Mouse (Mus musculus): ENCODE results near the gene Mcur1. TPM values are rescaled to one million over a fixed set of nuclear protein-coding genes. Genes with fewer than 3 reads are reported as not detected.
A peak's percentile ranks its signal among the peaks of the same experiment; 100 is the strongest.

Mcur1 gene
- total RNA-seq, 2 experiments from 2014 or later = 36.5 to 38.1 TPM

DNA sequence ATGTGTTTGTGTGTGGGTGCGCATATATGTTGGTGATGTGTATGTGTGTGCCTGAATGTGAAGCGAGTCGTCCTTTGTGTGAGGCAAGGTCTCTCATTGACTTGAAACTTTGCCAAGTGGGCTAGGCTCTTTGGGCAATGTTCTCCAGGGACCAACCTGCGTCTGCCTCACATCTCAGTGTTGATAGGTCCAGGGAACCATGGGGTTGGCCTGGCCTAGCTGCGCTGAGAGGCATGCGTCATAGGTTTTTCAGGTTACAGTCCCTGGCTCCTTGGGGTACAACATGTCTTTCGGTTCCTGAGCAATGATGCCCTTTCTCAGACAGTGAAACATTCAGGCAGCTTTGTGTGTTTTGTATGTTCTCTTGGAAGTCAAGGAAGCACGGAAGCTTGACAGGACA lies 6.2 kb upstream of the Mcur1 start:
- DNase-seq (ENCODE audit: low spot score in 2 of 2) = no peak

DNA sequence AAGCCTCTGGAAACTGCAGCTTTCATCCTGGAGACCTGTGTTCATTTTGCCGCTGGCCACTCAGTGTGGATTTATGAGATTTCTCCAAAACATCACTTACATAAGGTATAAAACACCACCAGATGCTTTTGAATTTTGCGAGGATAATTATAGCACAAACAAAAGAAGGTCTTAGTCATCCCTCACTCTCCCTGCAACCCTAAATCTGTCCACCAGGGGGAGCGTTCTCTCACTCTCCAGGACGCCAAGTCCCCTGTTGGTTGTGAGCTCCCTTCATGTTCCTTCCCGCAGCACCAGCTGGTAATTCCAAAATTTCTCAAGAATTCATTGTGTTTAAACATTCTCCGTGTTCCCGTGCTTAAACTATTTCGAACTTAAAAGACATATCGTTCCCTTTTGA lies 5.4 kb upstream of the Mcur1 start:
- DNase-seq (ENCODE audit: low spot score in 2 of 2) = peak; percentile 30 to 51

DNA sequence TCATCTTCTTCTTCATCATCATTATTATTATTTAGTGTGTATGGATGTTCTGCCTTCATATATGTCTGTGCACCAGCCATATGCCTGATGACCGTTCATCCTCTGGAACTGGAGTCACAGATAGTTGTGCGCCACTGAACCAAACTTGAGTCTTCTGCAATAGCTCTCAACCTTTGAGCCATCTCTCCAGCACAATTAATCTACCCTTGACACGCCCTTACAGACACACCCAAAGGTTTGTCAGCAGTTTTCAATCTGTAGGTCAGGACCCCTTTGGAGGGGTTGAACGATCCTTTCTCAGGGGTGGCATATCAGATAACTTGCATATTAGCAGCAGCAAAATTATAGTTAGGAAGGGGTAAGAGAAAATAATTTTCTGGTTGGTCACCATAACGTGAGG lies 4.7 kb upstream of the Mcur1 start:
- no peak for DNase-seq (ENCODE audit: low spot score in 2 of 2)

DNA sequence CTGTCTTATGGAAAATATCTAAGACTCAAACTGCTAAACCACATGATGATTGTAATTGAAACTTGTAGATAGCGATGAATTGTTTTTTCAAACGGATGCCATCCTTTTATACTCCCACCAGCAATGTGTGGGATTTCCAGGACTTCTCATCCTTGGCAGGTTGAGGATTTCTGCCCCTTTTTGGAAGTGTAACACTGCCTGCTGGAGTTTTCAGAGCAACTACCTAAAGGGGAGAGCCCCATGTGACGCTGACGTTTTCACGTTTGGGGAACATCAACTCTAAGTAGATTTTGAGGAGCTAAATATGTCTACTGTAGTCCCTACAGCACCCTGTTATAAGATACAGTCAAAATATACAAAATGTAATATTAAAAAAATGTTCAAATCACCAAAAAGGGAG lies 2.7 kb upstream of the Mcur1 start:
- DNase-seq (ENCODE audit: low spot score in 2 of 2) = no peak

DNA sequence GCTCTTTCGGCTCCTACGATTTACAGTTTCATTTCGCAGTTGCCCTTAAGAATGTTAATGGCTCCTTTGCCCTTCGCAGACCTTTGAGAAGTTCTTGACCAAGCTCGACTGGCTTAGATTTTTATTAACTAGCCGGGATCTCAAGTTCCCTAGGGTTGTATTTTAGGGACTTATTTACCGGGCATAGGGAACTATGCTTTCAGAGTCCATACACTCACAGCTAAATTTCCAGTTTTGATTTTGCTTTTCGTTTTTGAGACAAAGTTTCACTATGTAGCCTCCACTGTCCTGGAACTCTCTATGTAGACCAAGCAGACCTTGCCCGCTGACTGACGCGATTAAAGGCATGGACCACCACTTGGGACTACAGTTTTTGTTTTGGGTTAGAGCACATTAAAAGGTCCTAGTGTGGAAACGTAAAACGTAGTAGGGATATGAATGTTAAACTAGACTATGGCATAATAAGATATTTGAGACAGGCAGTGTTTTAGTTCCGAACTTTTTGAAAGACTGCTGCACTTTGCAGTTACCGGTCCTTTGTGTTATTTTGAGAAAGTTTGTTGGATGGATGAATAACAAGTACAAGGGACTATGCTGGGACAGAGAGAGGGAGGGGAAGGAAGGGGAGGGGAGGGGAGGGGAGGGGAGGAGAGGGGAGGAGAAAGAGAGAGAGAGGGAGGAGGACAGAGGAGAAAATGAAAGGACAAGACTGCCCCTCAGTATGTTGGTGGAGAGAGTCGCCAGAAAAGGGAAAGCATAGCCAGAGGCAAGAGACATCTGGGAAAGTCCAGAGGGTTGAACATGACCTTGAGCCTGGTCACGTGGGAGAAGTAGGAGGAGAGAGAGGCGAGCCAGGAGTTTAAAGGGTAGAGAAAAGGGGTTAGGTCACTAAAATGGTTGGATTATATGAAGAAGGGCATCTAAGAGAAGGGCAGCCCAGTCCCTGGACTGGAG lies 744 bp upstream of the Mcur1 start:
- DNase-seq (ENCODE audit: low spot score in 2 of 2) = no peak

DNA sequence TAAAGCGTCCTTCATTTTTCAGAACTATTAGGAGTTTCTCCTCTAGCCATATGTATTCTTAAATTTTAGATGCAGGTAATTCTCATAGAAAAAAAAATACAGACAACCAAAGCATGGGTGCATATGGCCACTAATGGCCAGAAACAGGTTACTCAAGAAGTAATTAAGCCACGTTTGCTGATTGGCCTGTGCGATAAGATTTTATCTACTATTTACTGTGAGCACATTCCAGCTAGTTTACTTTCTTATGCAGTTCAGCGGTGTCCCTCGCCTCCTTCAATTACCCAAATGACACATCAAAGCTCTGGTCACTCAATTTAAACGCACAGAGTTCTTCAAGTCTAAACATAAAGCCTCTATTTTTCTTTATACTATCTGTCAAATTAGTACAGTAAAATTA lies 1.0 kb downstream of the Mcur1 start:
- DNase-seq (ENCODE audit: low spot score in 2 of 2) = no peak

DNA sequence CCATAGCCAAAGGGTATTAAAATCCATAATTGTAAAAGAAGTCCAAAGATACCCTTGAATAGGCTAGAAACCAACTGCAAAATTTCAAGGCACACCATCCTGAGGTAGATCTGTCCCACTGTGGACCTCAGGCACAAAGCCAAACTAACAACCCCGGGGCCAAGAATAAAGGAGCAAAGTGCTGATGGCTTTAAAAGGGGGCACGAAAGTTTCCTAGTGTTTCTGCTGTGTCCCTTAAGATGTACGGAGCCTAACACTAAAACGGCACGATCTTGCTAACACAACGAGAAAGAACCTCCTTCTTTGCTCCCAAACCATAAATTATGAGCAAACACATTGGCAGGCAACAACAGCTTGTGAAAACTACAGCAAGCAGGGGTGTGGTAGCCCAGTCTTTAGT lies 1.6 kb downstream of the Mcur1 start:
- DNase-seq (ENCODE audit: low spot score in 2 of 2) = no peak

DNA sequence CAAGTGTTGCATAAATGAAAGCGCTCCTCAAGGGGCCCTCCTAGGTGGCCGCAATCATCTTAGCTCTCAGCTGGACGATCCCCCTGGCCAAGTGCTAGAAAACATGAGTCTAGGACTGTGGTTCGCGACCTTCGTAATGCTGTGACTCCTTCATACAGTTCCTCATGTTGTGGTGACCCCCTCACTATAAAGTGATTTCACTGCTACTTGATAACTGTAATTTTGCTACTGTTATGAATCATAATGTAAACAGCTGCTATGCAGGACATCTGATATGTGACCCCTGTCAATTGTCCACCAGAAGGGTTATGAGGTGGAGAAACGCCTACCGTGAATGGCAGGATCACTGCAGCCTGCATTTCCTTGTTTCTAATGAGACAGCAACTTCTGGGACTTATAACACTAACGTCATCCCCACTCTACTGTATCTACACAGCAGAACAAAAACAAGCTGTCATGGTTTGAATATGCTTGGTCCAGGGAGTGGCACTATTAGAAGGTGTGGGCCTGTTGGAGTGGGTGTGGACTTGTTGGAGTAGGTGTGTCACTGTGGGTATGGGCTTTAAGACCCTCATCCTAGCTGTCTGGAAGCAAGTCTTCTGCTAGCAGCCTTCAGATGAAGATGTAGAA lies 3.0 kb downstream of the Mcur1 start:
- no peak for DNase-seq (ENCODE audit: low spot score in 2 of 2)

DNA sequence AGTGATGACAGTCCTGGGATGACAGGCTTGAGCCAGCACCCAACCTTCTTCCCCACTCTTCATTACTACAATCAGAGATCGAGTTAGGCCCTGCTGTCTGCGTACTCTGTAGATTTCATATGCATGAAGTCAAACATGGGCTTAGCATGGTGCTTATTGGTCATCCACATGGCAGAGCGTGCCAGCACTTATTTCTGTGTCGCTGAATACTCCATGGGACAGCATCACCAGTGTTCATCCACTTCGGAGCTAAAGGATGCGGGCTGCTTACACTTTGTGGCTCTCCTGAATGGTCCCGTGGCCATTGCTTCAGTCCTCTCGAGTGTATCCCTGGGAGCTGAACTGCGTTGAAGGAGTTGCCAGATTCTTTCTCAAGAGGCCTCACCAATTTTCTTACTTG lies 4.7 kb downstream of the Mcur1 start:
- no peak for DNase-seq (ENCODE audit: low spot score in 2 of 2)

DNA sequence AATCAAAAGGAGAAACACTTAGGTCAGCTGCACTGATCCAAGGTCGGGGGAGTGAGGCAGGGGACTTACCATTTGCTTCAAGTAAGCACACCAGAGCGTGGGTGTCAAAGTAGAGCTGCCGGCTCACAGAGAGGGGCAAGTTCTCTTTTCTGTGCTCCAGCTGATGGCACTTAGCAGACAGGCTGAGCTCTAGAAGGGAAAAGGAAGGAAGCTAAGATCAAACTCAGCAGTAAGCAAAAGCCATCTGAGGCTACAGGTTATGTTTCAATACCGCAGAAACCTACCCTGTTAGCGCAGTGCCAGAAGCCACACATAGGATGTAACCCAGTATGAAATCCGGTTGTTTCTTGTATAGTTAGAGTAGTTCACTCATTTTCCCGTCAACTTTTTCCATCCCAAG lies 5.2 kb downstream of the Mcur1 start:
- DNase-seq (ENCODE audit: low spot score in 2 of 2) = no peak

DNA sequence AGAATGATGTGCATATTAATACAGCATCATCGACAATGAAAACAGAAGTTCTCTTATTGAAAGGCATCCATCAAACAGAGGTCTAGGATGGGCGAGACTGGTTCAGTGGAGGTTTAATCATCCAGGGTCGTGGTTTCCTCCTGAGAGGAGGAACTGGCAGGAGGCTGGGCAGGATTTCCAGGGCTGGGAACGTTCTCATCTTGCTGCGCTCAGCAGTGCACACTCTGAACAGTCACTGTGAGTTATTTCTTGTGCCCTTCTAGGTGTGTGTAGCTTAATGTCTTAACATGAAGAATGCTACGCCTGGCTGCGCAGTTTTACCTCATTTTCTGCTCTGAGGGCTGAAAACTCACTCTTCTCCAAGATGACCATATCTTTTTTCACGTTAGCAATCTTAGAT lies 9.3 kb downstream of the Mcur1 start:
- no peak for DNase-seq (ENCODE audit: low spot score in 2 of 2)

DNA sequence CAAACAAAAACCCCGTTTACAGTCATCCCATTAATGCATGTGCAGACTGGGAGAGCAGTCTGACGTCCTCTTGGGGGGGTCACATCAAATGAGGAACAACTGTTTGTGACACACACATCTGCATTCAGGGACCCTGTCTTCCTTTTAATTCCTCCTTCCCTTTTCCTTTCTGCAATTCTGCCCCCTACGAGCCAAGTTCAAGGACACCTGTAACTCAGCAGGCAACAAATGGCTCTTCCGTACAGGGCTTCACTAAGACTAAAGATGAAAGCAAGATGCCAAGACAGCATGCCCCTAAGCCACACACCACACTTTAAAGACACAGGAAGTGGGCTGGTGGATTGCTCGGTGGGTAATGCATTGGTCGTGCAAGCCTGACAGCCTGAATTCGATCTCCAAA lies 10.1 kb downstream of the Mcur1 start:
- no peak for DNase-seq (ENCODE audit: low spot score in 2 of 2)

DNA sequence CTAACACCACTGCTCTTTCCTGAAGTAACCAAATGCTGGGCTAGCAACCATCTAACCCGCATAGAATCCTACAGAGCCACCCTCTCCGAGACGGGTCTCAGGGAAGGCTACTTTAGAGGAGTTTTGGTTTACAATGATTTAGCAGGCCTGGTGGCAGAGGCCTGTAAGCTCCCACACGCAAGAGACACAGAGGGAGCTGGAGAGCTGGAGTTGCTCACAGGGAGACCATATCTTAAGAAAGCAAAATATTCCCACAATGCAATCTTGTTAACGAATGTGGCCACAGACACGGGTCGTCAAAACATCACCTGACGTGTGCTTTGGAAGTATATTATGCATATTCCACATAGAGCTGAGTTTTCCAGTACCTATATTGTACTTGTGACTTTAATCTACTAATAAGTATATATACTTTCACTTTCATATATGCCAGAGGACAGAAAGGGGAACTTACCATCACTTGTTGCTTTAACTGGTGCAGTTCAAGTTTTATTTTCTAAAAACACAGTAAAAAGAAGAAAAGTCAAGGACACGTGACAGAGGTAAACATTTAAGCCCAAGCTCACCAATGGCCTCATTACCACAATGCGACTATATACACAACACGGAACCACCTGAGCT lies 10.8 kb downstream of the Mcur1 start:
- no peak for DNase-seq (ENCODE audit: low spot score in 2 of 2)

DNA sequence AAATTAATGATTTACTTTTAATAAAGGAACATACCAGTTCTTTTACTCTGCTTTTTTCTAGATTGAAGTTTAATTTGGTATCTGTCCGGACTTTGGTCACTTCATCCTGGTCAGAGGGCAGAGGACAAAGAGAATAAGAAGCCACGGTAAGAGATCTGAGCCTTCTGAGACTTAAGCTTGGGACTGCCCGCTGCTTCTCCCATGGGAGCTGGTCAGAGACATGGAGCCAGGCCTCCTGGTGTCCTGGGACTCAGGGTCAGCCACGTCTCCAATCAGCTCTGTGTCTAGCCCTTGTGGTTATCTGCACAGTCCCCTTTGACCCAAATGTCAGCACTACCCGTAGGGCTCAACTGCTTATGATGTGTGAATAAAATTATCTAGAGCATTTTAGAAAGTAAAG lies 11.4 kb downstream of the Mcur1 start:
- no peak for DNase-seq (ENCODE audit: low spot score in 2 of 2)

DNA sequence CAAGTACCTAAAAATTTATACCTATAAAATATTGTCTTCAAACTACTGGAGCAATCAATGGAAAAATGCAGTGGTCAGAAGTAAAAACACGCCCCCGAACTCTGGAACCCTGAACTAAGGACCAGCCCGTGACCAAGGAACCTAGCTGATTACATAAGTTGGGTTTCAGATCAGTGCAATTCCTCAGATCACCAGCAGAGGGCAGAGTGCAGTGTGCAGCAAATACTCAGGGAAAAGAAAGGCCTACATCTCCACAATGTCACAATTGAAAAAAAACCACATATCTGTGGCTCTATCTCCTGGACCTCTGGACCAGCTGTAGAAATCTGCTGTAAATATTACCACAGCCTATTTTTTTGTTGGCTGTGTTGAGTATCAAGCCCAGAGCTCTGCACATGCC lies 13.1 kb downstream of the Mcur1 start:
- DNase-seq (ENCODE audit: low spot score in 2 of 2) = peak; percentile 35 to 53

DNA sequence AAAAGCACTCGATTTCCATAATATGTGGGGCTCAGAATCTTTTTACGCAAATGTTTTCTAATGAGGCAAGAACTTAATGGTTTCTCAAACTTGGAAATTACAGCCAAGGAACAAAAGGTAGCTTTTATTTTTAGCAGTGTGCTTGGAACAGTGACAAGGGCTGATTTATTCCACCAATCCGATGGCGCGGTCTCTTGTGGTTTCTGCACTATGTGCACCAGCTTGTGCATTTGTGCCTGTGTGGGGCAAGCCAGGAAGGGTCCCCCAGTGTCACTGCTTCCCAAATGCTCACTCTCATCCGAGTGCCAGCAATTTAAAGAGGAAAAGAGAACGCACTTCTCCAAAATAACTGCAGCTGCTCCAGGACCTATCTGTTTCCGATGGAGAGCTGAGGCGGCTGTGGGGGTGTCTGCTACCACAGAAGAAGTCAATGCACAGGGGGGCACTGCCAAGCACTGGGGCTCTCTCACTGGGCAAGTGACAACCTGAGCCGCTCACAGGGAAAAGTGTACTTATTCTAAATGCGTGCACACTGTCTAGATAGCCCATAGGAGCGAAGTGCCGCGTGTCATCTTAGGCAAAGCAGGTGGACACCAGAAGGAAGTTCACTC lies 19.7 kb downstream of the Mcur1 start:
- DNase-seq (ENCODE audit: low spot score in 2 of 2) = no peak

DNA sequence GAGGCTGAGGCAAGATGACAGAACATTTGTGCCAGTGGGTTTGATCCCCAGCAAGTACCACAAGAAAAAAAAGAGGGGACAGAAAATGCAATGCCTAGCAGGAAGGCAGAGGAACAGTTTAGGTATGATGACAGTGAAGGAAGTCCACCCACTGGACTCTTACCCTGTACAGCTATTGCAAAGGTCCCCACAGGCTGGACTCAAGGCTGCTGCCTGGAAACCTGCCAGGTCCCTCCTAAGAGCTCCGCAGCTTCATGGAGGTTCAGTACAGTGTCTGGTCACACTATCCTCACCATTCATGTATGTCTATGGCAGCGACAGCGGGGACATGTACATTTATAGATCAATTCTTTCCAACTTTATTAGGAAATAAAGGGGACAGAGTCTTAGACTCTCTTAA lies 20.6 kb downstream of the Mcur1 start:
- DNase-seq (ENCODE audit: low spot score in 2 of 2) = no peak

DNA sequence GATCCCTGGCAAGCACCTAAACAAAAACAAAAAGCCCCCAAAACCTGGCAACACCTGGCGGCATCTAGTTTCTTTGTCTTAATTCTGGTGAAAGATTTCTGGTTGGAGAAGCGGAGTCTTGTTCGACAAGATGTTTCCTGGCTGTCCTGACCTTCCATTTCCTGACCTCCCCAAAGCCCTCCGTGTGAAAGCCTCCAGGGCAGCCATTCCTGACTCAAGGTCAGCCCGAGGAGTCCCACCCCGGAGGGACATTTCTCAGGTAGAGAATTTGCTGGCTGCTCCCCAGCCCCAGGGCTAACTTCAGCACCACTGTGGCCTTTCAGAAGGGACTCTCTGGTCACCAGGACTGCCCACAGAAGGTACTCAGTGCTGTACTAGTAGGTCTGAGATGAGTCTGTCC lies 22.1 kb downstream of the Mcur1 start:
- DNase-seq (ENCODE audit: low spot score in 2 of 2) = no peak

DNA sequence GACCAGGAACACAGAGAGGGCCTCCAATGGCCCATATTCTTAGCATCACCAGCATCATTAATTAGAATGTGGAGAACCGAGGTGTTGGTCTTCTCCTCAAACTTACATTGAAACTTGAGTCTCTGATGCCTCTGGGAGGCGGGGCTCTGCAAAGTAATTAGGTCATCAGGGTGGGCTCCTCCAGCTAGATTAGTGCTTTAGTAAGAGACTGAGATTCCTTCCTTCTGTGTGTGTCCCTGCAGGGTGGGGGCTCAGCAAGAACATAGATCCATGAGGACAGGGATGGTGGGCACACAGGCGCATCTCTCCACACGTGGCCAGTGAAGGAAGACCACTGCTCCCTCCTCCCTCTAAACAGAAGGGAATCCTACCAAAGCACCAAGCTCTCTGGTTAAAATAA lies 26.0 kb downstream of the Mcur1 start:
- DNase-seq (ENCODE audit: low spot score in 2 of 2) = no peak

DNA sequence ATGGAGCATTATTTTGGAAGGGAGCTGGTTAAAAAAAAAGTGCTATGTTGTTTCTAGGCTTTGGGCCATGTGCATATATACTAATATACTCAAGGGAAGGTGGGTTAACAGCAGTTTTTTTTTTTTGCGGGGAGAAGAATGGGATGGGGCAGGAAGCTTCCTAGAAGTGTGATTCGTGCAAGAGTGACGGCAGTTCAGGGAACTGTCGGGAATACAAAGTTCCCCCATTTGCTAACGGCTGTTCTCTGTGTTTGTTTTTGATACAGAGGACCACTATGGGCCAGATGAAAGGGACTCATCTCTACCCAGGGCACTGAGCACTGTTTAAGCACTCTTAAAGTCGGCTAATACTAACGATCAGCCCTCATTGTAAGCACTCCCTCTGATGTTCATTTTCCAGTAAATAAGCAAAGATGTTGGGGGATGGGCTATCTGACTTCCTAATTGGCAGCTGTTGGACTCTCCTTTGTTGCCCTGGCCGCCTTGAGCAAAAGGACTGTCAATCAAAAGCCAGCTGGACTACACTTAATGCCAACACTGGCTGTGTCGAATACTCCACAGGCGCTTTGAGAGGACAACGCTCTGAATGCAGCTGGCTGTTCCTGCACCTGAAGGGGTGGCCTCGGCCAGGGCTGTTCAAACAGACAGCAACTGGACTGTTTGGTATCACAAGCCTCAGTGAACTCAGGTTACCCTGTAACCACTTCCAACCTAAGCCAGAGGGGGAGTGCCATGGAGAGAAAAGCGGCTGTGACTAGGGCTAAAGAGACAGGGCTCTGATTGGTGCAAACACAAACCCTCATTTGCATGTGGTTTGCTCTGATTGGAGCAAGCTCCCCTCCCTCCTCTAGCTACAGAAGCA lies 28.9 kb downstream of the Mcur1 start:
- DNase-seq (ENCODE audit: low spot score in 2 of 2) = no peak

Data from adrenal gland, postnatal 4 days (tissue).